Mouse (Mus musculus) heart, embryonic 10.5 days (tissue): ENCODE results near the gene Zcchc4. TPM values are rescaled to one million over a fixed set of nuclear protein-coding genes. Genes with fewer than 3 reads are reported as not detected.

ENCODE experiments used
- DNase-seq: peaks from one replicate; pipeline ENCODE4 v3.0.0-alpha.2; 2017; ENCODE audit warnings: low spot score
- H3K27ac ChIP-seq: fragments of 300-500 bp; sonication (generic); 2 replicates; pipeline ENCODE4 v1.5.1; 2016; ENCODE audit warnings: mild to moderate bottlenecking
- H3K27me3 ChIP-seq: fragments of 300-500 bp; sonication (generic); 2 replicates; pipeline ENCODE4 v1.6.1; 2016; ENCODE audit warnings: mild to moderate bottlenecking; ENCODE audit not compliant: poor library complexity, insufficient read depth, severe bottlenecking
- H3K36me3 ChIP-seq: fragments of 300-500 bp; sonication (generic); 2 replicates; pipeline ENCODE4 v1.6.1; 2016; ENCODE audit warnings: mild to moderate bottlenecking, moderate library complexity
- H3K4me1 ChIP-seq: fragments of 300-500 bp; sonication (generic); 2 replicates; pipeline ENCODE4 v1.6.1; 2016; ENCODE audit warnings: mild to moderate bottlenecking
- H3K4me3 ChIP-seq: fragments of 300-500 bp; sonication (generic); 2 replicates; pipeline ENCODE4 v1.5.1; 2016; ENCODE audit warnings: mild to moderate bottlenecking, moderate library complexity
- H3K9me3 ChIP-seq: fragments of 300-500 bp; sonication (generic); 2 replicates; pipeline ENCODE4 v1.6.1; 2016; ENCODE audit warnings: mild to moderate bottlenecking, moderate library complexity
- WGBS: fragments of 180-500 bp; shearing (Covaris S2); methylation state at CpG from one replicate; pipeline ENCODE4 v1.1.7; 2016; 5-methylcytosine and 5-hydroxymethylcytosine counted together
- polyA plus RNA-seq: library from polyadenylated mRNA; unstranded; fragments of >200 nt; fragmentation: Nextera tagmentation; extraction: Ambion mirVana; gene quantifications from 2 replicates; pipeline ENCODE4 v1.2.1, GENCODE M21; 2016

Zcchc4 gene
- polyA plus RNA-seq, result 13.2 and 14.7 TPM in 2 replicates

GRCm38 (mm10) chr5:52775237-52775636 lies at the start of gene Zcchc4:
TSS of gene Zcchc4 (plus strand) at chr5:52775409.
- no peak for DNase-seq
- no peaks in the 10 kb centered on the region for H3K27me3 ChIP-seq
- H3K9me3 ChIP-seq, result no peaks in the 10 kb centered on the region
- 74% methylated on average over 8 of the region's 8 CpGs for WGBS
- H3K36me3 ChIP-seq, result no peaks in the 10 kb centered on the region
- H3K27ac ChIP-seq, result no peak within 1 kb of the TSS
- H3K4me1 ChIP-seq, result peaks cover 7% of the 10 kb centered on the region; the same call in 1 of the 2 replicates
- no peak within 1 kb of the TSS for H3K4me3 ChIP-seq

GRCm38 (mm10) chr5:52727747-52728146 lies 47.5 kb upstream of the Zcchc4 start:
- WGBS, result 72% methylated on average over 5 of the region's 5 CpGs
- H3K36me3 ChIP-seq, result no peaks in the 10 kb centered on the region
- no peak overlapping the region for H3K27ac ChIP-seq
- no peak overlapping the region for H3K4me3 ChIP-seq
- no peaks in the 10 kb centered on the region for H3K9me3 ChIP-seq
- no peaks in the 10 kb centered on the region for H3K27me3 ChIP-seq
- no peak for DNase-seq
- H3K4me1 ChIP-seq, result no peaks in the 10 kb centered on the region

- Histone ChIP-seq H3K4me3 (no peak overlapping the region), H3K27me3 (no peaks in the 10 kb centered on the region), H3K36me3 (no peaks in the 10 kb centered on the region), H3K27ac (no peak overlapping the region), H3K9me3 (no peaks in the 10 kb centered on the region), H3K4me1 (no peaks in the 10 kb centered on the region)
- WGBS, result 58% methylated on average over 4 of the region's 4 CpGs
- no peak for DNase-seq
These were observed 42.4 kb upstream of the Zcchc4 start for GRCm38 (mm10) chr5:52732811-52733210.

- Histone ChIP-seq H3K27ac (no peak overlapping the region), H3K4me3 (no peak overlapping the region), H3K36me3 (no peaks in the 10 kb centered on the region), H3K27me3 (no peaks in the 10 kb centered on the region), H3K4me1 (no peaks in the 10 kb centered on the region), H3K9me3 (no peaks in the 10 kb centered on the region)
- WGBS, result 79% methylated on average over 3 of the region's 3 CpGs
- no peak for DNase-seq
These were observed 39.2 kb upstream of the Zcchc4 start for GRCm38 (mm10) chr5:52736046-52736445.

- WGBS, result under 1% methylated on average over 75 of the region's 75 CpGs
- peaks cover 3% of the 10 kb centered on the region; the same call in 1 of the 2 replicates for H3K36me3 ChIP-seq
- peak within 1 kb of the TSS; percentile 96 for H3K27ac ChIP-seq
- no peaks in the 10 kb centered on the region for H3K9me3 ChIP-seq
- H3K4me3 ChIP-seq, result peak within 1 kb of the TSS; percentile 91
- DNase-seq, result peak; percentile 94
- H3K4me1 ChIP-seq, result no peaks in the 10 kb centered on the region
- H3K27me3 ChIP-seq, result no peaks in the 10 kb centered on the region
These were observed 33.7 kb upstream of the Zcchc4 start, which contains the start of gene Pi4k2b for GRCm38 (mm10) chr5:52741391-52742111. TSS of gene Pi4k2b (plus strand) at chr5:52741574.

GRCm38 (mm10) chr5:52742112-52742813 lies 32.9 kb upstream of the Zcchc4 start:
- no peaks in the 10 kb centered on the region for H3K4me1 ChIP-seq
- 5% methylated on average over 17 of the region's 17 CpGs for WGBS
- peak overlapping the region; percentile 91 for H3K4me3 ChIP-seq
- peak overlapping the region; percentile 96 for H3K27ac ChIP-seq
- DNase-seq, result no peak
- H3K27me3 ChIP-seq, result no peaks in the 10 kb centered on the region
- peaks cover 3% of the 10 kb centered on the region; the same call in 1 of the 2 replicates for H3K36me3 ChIP-seq
- no peaks in the 10 kb centered on the region for H3K9me3 ChIP-seq

- Histone ChIP-seq H3K27me3 (no peaks in the 10 kb centered on the region), H3K36me3 (peaks cover 3% of the 10 kb centered on the region; the same call in 1 of the 2 replicates), H3K9me3 (no peaks in the 10 kb centered on the region), H3K4me1 (no peaks in the 10 kb centered on the region), H3K27ac (no peak overlapping the region), H3K4me3 (peak overlapping the region; percentile 91; the same call in 1 of the 2 replicates)
- no peak for DNase-seq
- 64% methylated on average over 4 of the region's 4 CpGs for WGBS
These were observed 32.0 kb upstream of the Zcchc4 start for GRCm38 (mm10) chr5:52743231-52743630.

GRCm38 (mm10) chr5:52746920-52747319 lies 28.3 kb upstream of the Zcchc4 start:
- H3K4me3 ChIP-seq, result no peak overlapping the region
- H3K36me3 ChIP-seq, result peaks cover 3% of the 10 kb centered on the region; the same call in 1 of the 2 replicates
- H3K27ac ChIP-seq, result no peak overlapping the region
- H3K4me1 ChIP-seq, result no peaks in the 10 kb centered on the region
- H3K27me3 ChIP-seq, result no peaks in the 10 kb centered on the region
- DNase-seq, result no peak
- H3K9me3 ChIP-seq, result no peaks in the 10 kb centered on the region

GRCm38 (mm10) chr5:52748732-52749131 lies 26.5 kb upstream of the Zcchc4 start:
- no peak for DNase-seq

GRCm38 (mm10) chr5:52753146-52753545 lies 22.1 kb upstream of the Zcchc4 start:
- Histone ChIP-seq H3K27ac (no peak overlapping the region), H3K27me3 (no peaks in the 10 kb centered on the region), H3K4me1 (no peaks in the 10 kb centered on the region), H3K4me3 (no peak overlapping the region), H3K9me3 (no peaks in the 10 kb centered on the region), H3K36me3 (peaks cover 9% of the 10 kb centered on the region; the same call in 1 of the 2 replicates)
- WGBS, result 83% methylated on average over 9 of the region's 9 CpGs
- DNase-seq, result no peak

More at GRCm38 (mm10) chr5:52748732-52749131, 26.5 kb upstream of the Zcchc4 start:
- Histone ChIP-seq H3K36me3 (peaks cover 6% of the 10 kb centered on the region; the same call in 1 of the 2 replicates), H3K4me1 (no peaks in the 10 kb centered on the region), H3K9me3 (no peaks in the 10 kb centered on the region), H3K4me3 (no peak overlapping the region), H3K27ac (no peak overlapping the region), H3K27me3 (no peaks in the 10 kb centered on the region)
- 85% methylated on average over 5 of the region's 5 CpGs for WGBS

GRCm38 (mm10) chr5:52754196-52754595 lies 21.0 kb upstream of the Zcchc4 start:
- Histone ChIP-seq H3K9me3 (no peaks in the 10 kb centered on the region), H3K27me3 (no peaks in the 10 kb centered on the region), H3K27ac (no peak overlapping the region), H3K4me3 (no peak overlapping the region), H3K4me1 (no peaks in the 10 kb centered on the region), H3K36me3 (peaks cover 9% of the 10 kb centered on the region; the same call in 1 of the 2 replicates)
- no peak for DNase-seq

GRCm38 (mm10) chr5:52755337-52755736 lies 19.9 kb upstream of the Zcchc4 start:
- no peak overlapping the region for H3K27ac ChIP-seq
- peaks cover 9% of the 10 kb centered on the region; the same call in 1 of the 2 replicates for H3K36me3 ChIP-seq
- no peaks in the 10 kb centered on the region for H3K9me3 ChIP-seq
- 84% methylated on average over 3 of the region's 3 CpGs for WGBS
- H3K4me1 ChIP-seq, result no peaks in the 10 kb centered on the region
- no peak overlapping the region for H3K4me3 ChIP-seq
- H3K27me3 ChIP-seq, result no peaks in the 10 kb centered on the region
- no peak for DNase-seq

- DNase-seq, result no peak
- 88% methylated on average over 6 of the region's 6 CpGs for WGBS
These were observed 19.2 kb upstream of the Zcchc4 start for GRCm38 (mm10) chr5:52755989-52756388.

More at GRCm38 (mm10) chr5:52755989-52756388, 19.2 kb upstream of the Zcchc4 start:
- no peaks in the 10 kb centered on the region for H3K4me1 ChIP-seq
- no peaks in the 10 kb centered on the region for H3K9me3 ChIP-seq
- no peak overlapping the region for H3K4me3 ChIP-seq
- H3K36me3 ChIP-seq, result peaks cover 11% of the 10 kb centered on the region; the same call in 1 of the 2 replicates
- H3K27ac ChIP-seq, result no peak overlapping the region
- no peaks in the 10 kb centered on the region for H3K27me3 ChIP-seq
